Mouse (Mus musculus) liver, embryonic 14.5 days (tissue): ENCODE data around the gene Atg101. TPM values are rescaled to one million over a fixed set of nuclear protein-coding genes. Genes with fewer than 3 reads are reported as not detected.
A peak's percentile ranks its signal among the peaks of the same experiment; 100 is the strongest.
"Not testable (repeated sequence)": the region's sequence is repeated elsewhere in the genome, so short reads cannot be mapped to it uniquely, and the experiment has no call there.

Source experiments
- ATAC-seq: fragments of 200-750 bp; cut with Nextera tagmentation; 2 replicates; pipeline ENCODE4 v1.8.0; 2017; ENCODE audit warnings: moderate number of reproducible peaks, mild to moderate bottlenecking, moderate library complexity; ENCODE audit not compliant: insufficient read depth
- DNase-seq, 3 experiments: peaks; one replicate each; pipeline ENCODE4 v3.0.0-alpha.2; 2012 to 2013; ENCODE audit warnings: low read depth in 3 of 3, low spot score in 3 of 3
- H3K27ac ChIP-seq: fragments of 300-500 bp; sonication (generic); 2 replicates; pipeline ENCODE4 v1.5.1; 2014; ENCODE audit warnings: moderate library complexity, mild to moderate bottlenecking, control low read depth, inconsistent platforms
- H3K27me3 ChIP-seq: fragments of 300-500 bp; sonication (generic); 2 replicates; pipeline ENCODE4 v1.6.1; 2014; ENCODE audit warnings: mild to moderate bottlenecking, low read length, moderate library complexity; ENCODE audit not compliant: control insufficient read depth, insufficient read depth
- H3K36me3 ChIP-seq: fragments of 300-500 bp; sonication (generic); replicated peaks from 2 replicates; pipeline ENCODE4 v1.6.1; 2014; ENCODE audit warnings: low read depth; ENCODE audit not compliant: control insufficient read depth, insufficient read depth
- H3K4me1 ChIP-seq, 2 experiments: fragments of 200-500 bp in 1 of 2; fragments of 300-500 bp in 1 of 2; sonication (generic) in 1 of 2; replicated peaks; 2 replicates each; pipeline ENCODE4 v1.6.1; 2012 to 2014; ENCODE audit warnings: antibody characterized with exemption in 1 of 2, inconsistent platforms in 1 of 2, low read length in 1 of 2; ENCODE audit not compliant: control insufficient read depth in 2 of 2, insufficient read depth in 2 of 2
- H3K4me2 ChIP-seq: fragments of 300-500 bp; sonication (generic); 2 replicates; pipeline ENCODE4 v1.6.1; 2014; ENCODE audit warnings: low read depth, mild to moderate bottlenecking, control low read depth, moderate library complexity
- H3K4me3 ChIP-seq, 2 experiments: fragments of 200-500 bp in 1 of 2; fragments of 300-500 bp in 1 of 2; sonication (generic) in 1 of 2; 2 replicates each; pipeline ENCODE4 v1.5.1; 2012 to 2014; ENCODE audit warnings: low read depth in 2 of 2, low read length in 2 of 2, mild to moderate bottlenecking in 2 of 2, control low read depth in 1 of 2, inconsistent platforms in 1 of 2, moderate library complexity in 1 of 2; ENCODE audit not compliant: insufficient read depth in 1 of 2
- H3K9ac ChIP-seq: fragments of 300-500 bp; sonication (generic); replicated peaks from 2 replicates; pipeline ENCODE4 v1.6.1; 2014; ENCODE audit warnings: mild to moderate bottlenecking, control low read depth, moderate library complexity
- H3K9me3 ChIP-seq: fragments of 300-500 bp; sonication (generic); 2 replicates; pipeline ENCODE4 v1.6.1; 2016; ENCODE audit warnings: low read length, mixed read lengths; ENCODE audit not compliant: control insufficient read depth
- CTCF ChIP-seq: IDR thresholded peaks from 2 replicates; pipeline ENCODE4 v1.5.1; 2016; ENCODE audit warnings: antibody characterized with exemption, low read depth, control low read depth
- EP300 ChIP-seq: IDR thresholded peaks from 2 replicates; pipeline ENCODE4 v1.6.1; 2016; ENCODE audit warnings: antibody characterized with exemption, low read depth
- WGBS: fragments of 180-500 bp; shearing (Covaris S2); extraction: QIAGEN DNeasy Blood & Tissue Kit; methylation state at CpG from one replicate; pipeline ENCODE4 v1.1.7; 2014; ENCODE audit not compliant: insufficient replicate concordance; 5-methylcytosine and 5-hydroxymethylcytosine counted together
- polyA plus RNA-seq, 2 experiments: library from polyadenylated mRNA; depleted of rRNA in 1 of 2; stranded (reverse) in 1 of 2; unstranded in 1 of 2; fragments of >200 nt; fragmentation: Nextera tagmentation in 1 of 2; extraction: Ambion mirVana in 1 of 2; gene quantifications; 2 replicates each; pipeline versions ENCODE4 v1.2.1 to v1.2.3; 2012 to 2014

Atg101 gene
- polyA plus RNA-seq, 2 experiments = 17.2 to 23.7 TPM

GRCm38 (mm10) chr15:101322640-101323039, 38.6 kb downstream of the Atg101 start:
- Histone ChIP-seq H3K4me2 (no peak overlapping the region), H3K36me3 (no peaks in the 10 kb centered on the region), H3K4me3 (no peak overlapping the region), H3K4me1 (peaks cover 0 to 23% of the 10 kb centered on the region in 2 experiments; a peak in 2 of 4 replicates), H3K27me3 (no peaks in the 10 kb centered on the region), H3K9ac (no peak overlapping the region), H3K27ac (no peak overlapping the region), H3K9me3 (no peaks in the 10 kb centered on the region; the same call in 1 of the 2 replicates)
- TF ChIP-seq CTCF (no peak), EP300 (no peak)
- 59% methylated on average over 7 of the region's 7 CpGs for WGBS
- no peak for DNase-seq
- ATAC-seq = no peak

GRCm38 (mm10) chr15:101323511-101323910, 39.4 kb downstream of the Atg101 start:
- DNase-seq (no peak), ATAC-seq (no peak)
- Histone ChIP-seq H3K4me1 (peaks cover 0 to 22% of the 10 kb centered on the region in 2 experiments; a peak in 2 of 4 replicates), H3K27ac (no peak overlapping the region), H3K27me3 (no peaks in the 10 kb centered on the region), H3K36me3 (no peaks in the 10 kb centered on the region), H3K4me3 (no peak overlapping the region), H3K4me2 (no peak overlapping the region), H3K9ac (no peak overlapping the region), H3K9me3 (no peaks in the 10 kb centered on the region; the same call in 1 of the 2 replicates)
- TF ChIP-seq CTCF = peak; percentile 40
- TF ChIP-seq EP300 = no peak
- WGBS = 87% methylated on average over 5 of the region's 5 CpGs

GRCm38 (mm10) chr15:101324409-101324808, 40.3 kb downstream of the Atg101 start:
- H3K27me3 ChIP-seq, H3K36me3 ChIP-seq, H3K9ac ChIP-seq, ATAC-seq, H3K4me2 ChIP-seq, H3K27ac ChIP-seq, H3K4me3 ChIP-seq, DNase-seq, H3K9me3 ChIP-seq: not testable (repeated sequence)
- peaks cover 0 to 14% of the 10 kb centered on the region in 2 experiments; a peak in 1 of 4 replicates for H3K4me1 ChIP-seq

DNA sequence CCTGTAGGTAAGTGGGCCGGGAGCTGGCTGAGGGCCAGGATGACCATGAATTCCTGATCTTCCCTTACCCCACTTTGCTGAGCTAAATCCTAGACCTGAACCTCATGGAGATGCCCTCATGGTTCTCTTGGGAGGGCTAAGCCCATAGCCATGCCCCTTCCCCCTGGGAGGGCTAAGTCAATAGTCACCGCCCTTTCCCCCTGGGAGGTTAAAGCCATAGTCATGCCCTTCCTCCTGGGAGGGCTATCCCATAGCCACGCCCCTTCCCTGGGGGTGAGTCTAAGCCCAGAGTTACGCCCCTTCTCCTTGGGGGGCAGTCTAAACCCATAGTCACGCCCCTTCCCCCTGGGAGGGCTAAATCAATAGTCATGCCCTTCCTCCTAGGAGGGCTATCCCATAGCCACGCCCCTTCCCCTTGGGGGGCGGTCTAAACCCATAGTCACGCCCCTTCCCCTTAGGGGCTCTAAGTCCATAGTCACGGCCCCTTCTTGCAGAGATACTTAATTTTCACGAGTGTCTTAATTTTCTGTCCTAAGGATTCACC, 42.0 kb downstream of the Atg101 start:
- WGBS = 30% methylated on average over 10 of the region's 10 CpGs
- Histone ChIP-seq H3K9ac (no peak overlapping the region), H3K27me3 (no peaks in the 10 kb centered on the region), H3K4me2 (no peak overlapping the region), H3K4me1 (0 out of 4 replicates have a peak, but pooled peaks cover 0 to 3% of the 10 kb centered on the region in 2 experiments), H3K9me3 (no peaks in the 10 kb centered on the region; the same call in 1 of the 2 replicates), H3K27ac (no peak overlapping the region), H3K36me3 (no peaks in the 10 kb centered on the region), H3K4me3 (no peak overlapping the region)
- no peak for TF ChIP-seq EP300
- no peak for TF ChIP-seq CTCF
- ATAC-seq (no peak; the same call in 1 of the 2 replicates), DNase-seq (no peak)

GRCm38 (mm10) chr15:101327282-101327681, 43.2 kb downstream of the Atg101 start:
- Histone ChIP-seq H3K36me3 (no peaks in the 10 kb centered on the region), H3K9ac (no peak overlapping the region), H3K27ac (no peak overlapping the region), H3K4me1 (no peaks in the 10 kb centered on the region), H3K4me3 (no peak overlapping the region), H3K9me3 (no peaks in the 10 kb centered on the region; the same call in 1 of the 2 replicates), H3K27me3 (no peaks in the 10 kb centered on the region; the same call in 1 of the 2 replicates), H3K4me2 (no peak overlapping the region)
- no peak for TF ChIP-seq EP300
- TF ChIP-seq CTCF = peak; percentile 88
- DNase-seq (peak in 1 of 3 experiments; percentile 32), ATAC-seq (no peak)
- 4% methylated on average over 6 of the region's 6 CpGs for WGBS
